Mouse (Mus musculus) forebrain, embryonic 16.5 days (tissue): Measurements from ENCODE around the gene Luzp1. TPM values are rescaled to one million over a fixed set of nuclear protein-coding genes. Genes with fewer than 3 reads are reported as not detected.

Source experiments
- ATAC-seq: fragments of 200-750 bp; cut with Nextera tagmentation; 2 replicates; pipeline ENCODE4 v1.8.0; 2017; ENCODE audit warnings: mild to moderate bottlenecking, moderate library complexity
- H3K27ac ChIP-seq: fragments of 300-500 bp; sonication (generic); 2 replicates; pipeline ENCODE4 v1.5.1; 2014; ENCODE audit warnings: low read length, control low read depth
- H3K27me3 ChIP-seq: fragments of 300-500 bp; sonication (generic); replicated peaks from 2 replicates; pipeline ENCODE4 v1.6.1; 2014; ENCODE audit warnings: low read length; ENCODE audit not compliant: control insufficient read depth, insufficient read depth
- H3K36me3 ChIP-seq: fragments of 300-500 bp; sonication (generic); 2 replicates; pipeline ENCODE4 v1.6.1; 2014; ENCODE audit not compliant: control insufficient read depth, insufficient read depth
- H3K4me1 ChIP-seq: fragments of 300-500 bp; sonication (generic); replicated peaks from 2 replicates; pipeline ENCODE4 v1.6.1; 2014; ENCODE audit warnings: low read length; ENCODE audit not compliant: control insufficient read depth, insufficient read depth
- H3K4me2 ChIP-seq: fragments of 300-500 bp; sonication (generic); 2 replicates; pipeline ENCODE4 v1.6.1; 2014; ENCODE audit warnings: mild to moderate bottlenecking, low read length, control low read depth
- H3K4me3 ChIP-seq: fragments of 300-500 bp; sonication (generic); replicated peaks from 2 replicates; pipeline ENCODE4 v1.5.1; 2014; ENCODE audit warnings: mild to moderate bottlenecking, low read length, control low read depth
- H3K9ac ChIP-seq: fragments of 300-500 bp; sonication (generic); replicated peaks from 2 replicates; pipeline ENCODE4 v1.6.1; 2014; ENCODE audit warnings: low read depth, low read length, control low read depth
- H3K9me3 ChIP-seq: fragments of 300-500 bp; sonication (generic); 2 replicates; pipeline ENCODE4 v1.6.1; 2016; ENCODE audit warnings: low read length; ENCODE audit not compliant: control insufficient read depth
- WGBS: fragments of 180-500 bp; shearing (Covaris S2); extraction: QIAGEN DNeasy Blood & Tissue Kit; methylation state at CpG from one replicate; pipeline ENCODE4 v1.1.7; 2014; 5-methylcytosine and 5-hydroxymethylcytosine counted together
- polyA plus RNA-seq: library from polyadenylated mRNA; unstranded; fragments of >200 nt; fragmentation: Nextera tagmentation; extraction: Ambion mirVana; gene quantifications from 2 replicates; pipeline ENCODE4 v1.2.1, GENCODE M21; 2015

The Luzp1 gene
- polyA plus RNA-seq = 51.5 and 60.3 TPM in 2 replicates

DNA sequence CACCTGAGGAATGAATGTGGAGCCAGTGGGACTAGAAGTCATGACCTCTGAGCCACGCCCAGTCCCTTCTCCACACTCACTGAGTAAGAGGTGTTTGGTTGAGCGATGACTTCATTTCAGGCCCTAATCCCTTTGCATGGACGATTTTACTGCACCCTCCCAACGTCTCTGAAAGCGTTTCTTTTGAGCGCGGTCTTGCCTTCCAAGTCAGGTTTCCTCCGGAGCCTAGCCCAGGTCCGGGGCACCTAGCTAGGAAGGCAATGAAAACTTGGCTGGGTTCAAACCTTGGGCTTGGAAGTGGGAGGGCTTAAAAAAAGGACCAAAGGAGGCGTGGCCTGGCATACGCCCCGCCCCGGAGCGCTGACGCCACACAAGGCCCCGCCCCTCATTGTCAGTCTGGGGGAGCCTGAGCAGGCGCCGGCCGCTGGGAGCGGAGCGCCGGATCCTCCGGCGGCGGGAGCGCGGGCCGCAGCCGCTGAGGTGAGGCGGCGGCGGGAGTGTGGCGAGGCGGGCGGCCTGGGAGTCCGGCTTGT lies at the start of gene Luzp1:
Gene Luzp1 (plus strand): TSS at position 391 of the 533 bp plus-strand sequence.
- peak; percentile 96 for ATAC-seq
- Histone ChIP-seq H3K9me3 (no peaks in the 10 kb centered on the region), H3K27me3 (0 out of 2 replicates have a peak, but pooled peaks cover 2% of the 10 kb centered on the region), H3K27ac (peak within 1 kb of the TSS; percentile 94), H3K4me2 (peak within 1 kb of the TSS; percentile 74), H3K36me3 (no peaks in the 10 kb centered on the region), H3K4me1 (peaks cover 24% of the 10 kb centered on the region), H3K4me3 (peak within 1 kb of the TSS; percentile 91), H3K9ac (peak within 1 kb of the TSS; percentile 85)
- 2% methylated on average over 35 of the region's 36 CpGs for WGBS

DNA sequence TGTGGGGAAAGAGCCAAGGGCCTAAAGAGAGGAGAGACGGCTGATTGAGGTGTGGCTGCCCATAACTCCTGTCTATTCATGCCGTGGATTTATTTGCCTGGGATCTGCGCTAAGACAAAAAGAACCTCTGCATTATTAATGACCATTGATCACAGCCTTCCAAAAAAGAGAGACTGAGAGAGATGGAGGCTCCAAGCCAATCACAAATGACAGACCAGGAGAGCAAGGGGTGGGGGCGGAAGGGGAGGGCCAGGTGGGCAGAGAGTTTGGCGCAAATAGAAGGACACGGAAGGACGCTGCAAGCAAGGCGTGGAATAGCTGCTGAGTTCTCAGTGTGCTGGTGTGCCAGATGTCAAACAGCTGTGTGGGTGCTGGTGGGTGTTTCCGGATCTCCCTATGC lies 46.3 kb upstream of the Luzp1 start, which contains the start of gene Htr1d:
Gene Htr1d (plus strand): TSS at position 301 of the 400 bp plus-strand sequence.
- Histone ChIP-seq H3K9me3 (no peaks in the 10 kb centered on the region), H3K36me3 (no peaks in the 10 kb centered on the region), H3K4me1 (peaks cover 11% of the 10 kb centered on the region), H3K4me3 (peak within 1 kb of the TSS; percentile 53), H3K4me2 (peak within 1 kb of the TSS; percentile 87), H3K9ac (peak within 1 kb of the TSS; percentile 67), H3K27ac (no peak within 1 kb of the TSS), H3K27me3 (peaks cover 30% of the 10 kb centered on the region)
- no peak for ATAC-seq
- 74% methylated on average over 9 of the region's 9 CpGs for WGBS

DNA sequence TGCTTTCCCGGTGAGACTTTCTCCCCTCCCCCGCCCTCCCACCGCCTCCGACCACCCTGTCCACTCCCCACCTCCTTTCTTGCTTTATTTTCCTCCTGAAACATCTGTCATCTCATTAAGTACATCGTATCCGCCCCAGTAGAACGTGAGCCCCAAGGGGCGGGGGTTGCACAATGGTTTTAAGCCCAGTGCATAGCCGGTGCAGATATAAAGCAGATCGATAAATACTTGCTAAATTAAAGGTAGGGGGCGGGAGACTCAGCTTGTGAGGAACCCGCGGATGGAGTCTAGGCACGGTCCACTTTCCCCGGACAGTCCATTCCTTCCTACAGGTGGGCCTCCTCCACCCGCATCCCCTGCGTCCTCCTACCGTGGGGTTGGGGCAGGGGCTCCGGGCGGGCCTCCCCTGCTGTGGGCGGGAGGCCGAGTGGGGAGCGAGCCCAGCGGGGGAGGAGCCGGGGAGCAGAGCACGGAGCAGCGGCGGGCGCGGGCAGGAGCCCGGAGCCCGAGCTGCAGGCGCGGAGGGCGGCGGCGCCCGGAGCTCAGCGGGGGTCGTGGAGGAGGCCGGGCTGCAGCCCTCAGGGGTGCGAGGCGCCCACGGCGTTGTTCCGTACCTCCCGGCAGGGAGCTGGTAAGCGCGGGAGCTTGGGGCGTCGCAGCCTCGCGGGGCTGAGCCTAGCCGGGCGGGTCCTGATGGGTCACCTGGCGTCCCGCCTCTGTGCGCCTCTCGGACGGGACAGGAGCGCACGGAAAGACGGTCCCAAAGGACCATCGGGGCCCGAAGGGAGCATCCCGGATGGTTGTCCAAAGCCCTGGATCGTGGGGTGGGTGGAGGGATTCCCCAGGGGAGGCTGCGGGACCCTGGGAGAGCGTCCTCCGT lies 45.2 kb upstream of the Luzp1 start:
- peaks cover 30% of the 10 kb centered on the region for H3K27me3 ChIP-seq
- 2% methylated on average over 62 of the region's 70 CpGs for WGBS
- H3K9ac ChIP-seq = peak overlapping the region; percentile 67
- no peak overlapping the region for H3K27ac ChIP-seq
- ATAC-seq = peak; percentile 20; the same call in 1 of the 2 replicates
- H3K4me1 ChIP-seq = peaks cover 11% of the 10 kb centered on the region
- peak overlapping the region; percentile 53 for H3K4me3 ChIP-seq
- H3K4me2 ChIP-seq = peak overlapping the region; percentile 87
- no peaks in the 10 kb centered on the region for H3K9me3 ChIP-seq
- H3K36me3 ChIP-seq = no peaks in the 10 kb centered on the region

DNA sequence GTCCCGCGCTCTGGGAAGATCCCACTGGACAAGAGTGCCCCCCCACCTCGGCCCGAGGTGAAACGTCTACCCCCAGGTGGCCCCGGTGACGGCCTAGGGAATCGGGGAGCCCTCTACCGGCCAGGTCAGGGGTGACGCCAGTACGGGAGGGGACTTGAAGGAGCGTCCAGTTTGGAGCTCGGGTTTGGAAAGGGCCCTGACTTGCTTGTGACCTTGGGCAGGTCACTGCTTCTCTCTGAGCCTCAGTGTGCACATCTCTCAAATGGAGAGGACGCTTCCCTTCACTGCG lies 44.6 kb upstream of the Luzp1 start:
- peak overlapping the region; percentile 53 for H3K4me3 ChIP-seq
- H3K4me2 ChIP-seq = peak overlapping the region; percentile 87
- no peak for ATAC-seq
- H3K9me3 ChIP-seq = no peaks in the 10 kb centered on the region
- H3K36me3 ChIP-seq = no peaks in the 10 kb centered on the region
- WGBS = 5% methylated on average over 15 of the region's 15 CpGs
- peaks cover 11% of the 10 kb centered on the region for H3K4me1 ChIP-seq
- H3K27ac ChIP-seq = no peak overlapping the region
- peaks cover 30% of the 10 kb centered on the region for H3K27me3 ChIP-seq
- H3K9ac ChIP-seq = peak overlapping the region; percentile 67; the same call in 1 of the 2 replicates

DNA sequence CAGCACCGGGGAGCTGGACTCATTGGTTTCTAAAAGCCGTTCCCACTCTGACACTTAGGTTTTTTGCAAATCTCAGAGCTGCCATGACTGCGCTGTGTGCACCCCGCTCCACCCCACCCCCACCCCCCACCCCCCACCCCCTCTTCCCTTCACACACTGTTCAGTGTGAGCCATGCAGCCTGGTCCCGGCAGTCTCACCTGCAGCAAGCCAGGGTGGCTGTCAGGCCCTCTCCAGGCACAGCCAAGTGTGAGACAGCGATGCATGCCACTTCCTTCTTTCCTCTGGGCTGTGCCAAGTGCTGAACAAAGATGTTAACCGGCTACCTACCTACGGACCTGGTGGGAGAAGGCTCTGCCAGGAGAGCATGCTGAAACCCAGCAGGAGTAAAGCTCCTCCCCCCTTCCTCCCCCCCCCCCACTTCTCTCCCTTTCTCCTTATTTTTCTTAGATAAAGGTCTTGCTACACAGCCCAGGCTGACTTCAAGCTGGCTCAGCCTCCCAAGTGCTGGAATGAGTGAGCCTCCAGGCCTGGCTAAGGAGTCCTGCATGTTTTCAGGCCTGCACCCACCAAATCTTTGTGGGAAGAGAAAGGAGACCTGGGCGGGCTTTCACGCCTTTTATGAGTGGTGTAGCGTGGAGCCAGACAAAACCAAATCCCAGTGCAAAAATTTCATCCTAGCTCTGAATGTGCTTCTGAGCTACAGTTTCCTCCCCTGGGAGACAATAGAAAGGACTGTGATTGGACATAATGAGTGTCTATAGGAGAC lies 38.8 kb upstream of the Luzp1 start:
- 25% methylated on average over 11 of the region's 11 CpGs for WGBS
- ATAC-seq = peak; percentile 55
- Histone ChIP-seq H3K4me3 (no peak overlapping the region), H3K4me1 (peaks cover 10% of the 10 kb centered on the region), H3K9me3 (no peaks in the 10 kb centered on the region), H3K4me2 (no peak overlapping the region), H3K27me3 (peaks cover 6% of the 10 kb centered on the region; the same call in 1 of the 2 replicates), H3K36me3 (no peaks in the 10 kb centered on the region), H3K27ac (no peak overlapping the region), H3K9ac (no peak overlapping the region)

DNA sequence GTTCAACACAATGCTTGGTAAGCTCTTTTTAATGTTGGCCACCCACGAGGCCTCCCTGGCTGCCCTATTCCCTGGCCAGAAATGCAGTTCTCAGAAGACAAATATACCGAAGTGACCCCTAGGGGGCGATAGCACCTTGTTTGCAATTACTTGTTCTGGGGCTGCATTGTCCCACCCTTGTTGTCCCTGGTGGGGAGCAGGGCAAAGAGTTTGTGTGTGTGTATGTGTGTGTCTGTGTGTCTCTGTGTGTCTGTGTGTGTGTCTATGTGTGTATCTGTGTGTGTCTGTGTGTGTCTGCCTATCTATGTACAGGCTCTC lies 38.2 kb upstream of the Luzp1 start:
- Histone ChIP-seq H3K4me3 (no peak overlapping the region), H3K27me3 (peaks cover under 1% of the 10 kb centered on the region; the same call in 1 of the 2 replicates), H3K27ac (no peak overlapping the region), H3K9ac (no peak overlapping the region), H3K4me1 (peaks cover 10% of the 10 kb centered on the region), H3K36me3 (no peaks in the 10 kb centered on the region), H3K4me2 (no peak overlapping the region), H3K9me3 (no peaks in the 10 kb centered on the region)
- ATAC-seq = peak; percentile 40; the same call in 1 of the 2 replicates
- 1% methylated on average over 3 of the region's 3 CpGs for WGBS

DNA sequence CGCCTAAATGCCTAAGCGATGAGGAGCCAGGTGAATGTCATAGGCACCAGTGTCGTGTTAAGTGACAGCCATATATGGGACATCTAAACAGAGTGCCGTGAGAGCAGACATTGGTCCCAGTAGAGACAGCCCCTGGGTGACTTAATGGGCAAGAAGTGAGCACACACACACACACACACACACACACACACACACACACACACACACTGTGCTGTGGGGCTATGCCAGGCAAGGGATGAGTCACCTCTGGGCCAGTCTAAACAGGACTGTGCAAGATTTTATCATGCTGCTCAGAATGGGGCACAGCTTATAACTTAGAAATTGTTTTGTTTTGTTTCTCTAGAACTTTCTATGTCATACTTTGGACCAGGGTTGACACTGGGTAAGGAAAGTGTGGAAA lies 35.5 kb upstream of the Luzp1 start:
- Histone ChIP-seq H3K4me1 (peaks cover 10% of the 10 kb centered on the region), H3K36me3 (no peaks in the 10 kb centered on the region), H3K9ac (no peak overlapping the region), H3K9me3 (no peaks in the 10 kb centered on the region), H3K27me3 (no peaks in the 10 kb centered on the region), H3K4me3 (no peak overlapping the region), H3K27ac (no peak overlapping the region), H3K4me2 (no peak overlapping the region)
- WGBS = 94% methylated on average over 4 of the region's 4 CpGs
- no peak for ATAC-seq

DNA sequence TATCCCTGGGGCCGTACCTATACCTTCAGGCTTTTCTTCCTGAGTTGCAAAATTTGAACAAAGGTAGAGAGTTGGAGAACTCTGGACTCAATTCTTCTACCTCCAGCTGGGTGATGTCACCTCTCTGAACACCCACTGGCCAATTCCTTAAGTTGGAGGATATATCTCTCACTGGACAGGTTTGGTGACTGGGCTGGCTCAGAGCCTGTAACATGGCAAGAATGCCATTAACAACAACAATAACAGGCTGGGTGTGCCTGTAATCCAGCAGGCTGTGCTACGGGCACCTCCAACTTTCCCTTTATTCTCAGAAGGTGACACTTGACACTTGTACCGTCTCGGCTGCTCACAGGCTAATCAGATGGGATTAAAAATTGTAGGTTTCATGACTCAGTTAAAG lies 30.5 kb upstream of the Luzp1 start:
- H3K4me3 ChIP-seq = no peak overlapping the region
- no peaks in the 10 kb centered on the region for H3K9me3 ChIP-seq
- no peak overlapping the region for H3K9ac ChIP-seq
- WGBS = 43% methylated on average over 4 of the region's 4 CpGs
- no peak overlapping the region for H3K27ac ChIP-seq
- no peaks in the 10 kb centered on the region for H3K4me1 ChIP-seq
- ATAC-seq = no peak
- H3K27me3 ChIP-seq = no peaks in the 10 kb centered on the region
- H3K4me2 ChIP-seq = no peak overlapping the region
- H3K36me3 ChIP-seq = no peaks in the 10 kb centered on the region

DNA sequence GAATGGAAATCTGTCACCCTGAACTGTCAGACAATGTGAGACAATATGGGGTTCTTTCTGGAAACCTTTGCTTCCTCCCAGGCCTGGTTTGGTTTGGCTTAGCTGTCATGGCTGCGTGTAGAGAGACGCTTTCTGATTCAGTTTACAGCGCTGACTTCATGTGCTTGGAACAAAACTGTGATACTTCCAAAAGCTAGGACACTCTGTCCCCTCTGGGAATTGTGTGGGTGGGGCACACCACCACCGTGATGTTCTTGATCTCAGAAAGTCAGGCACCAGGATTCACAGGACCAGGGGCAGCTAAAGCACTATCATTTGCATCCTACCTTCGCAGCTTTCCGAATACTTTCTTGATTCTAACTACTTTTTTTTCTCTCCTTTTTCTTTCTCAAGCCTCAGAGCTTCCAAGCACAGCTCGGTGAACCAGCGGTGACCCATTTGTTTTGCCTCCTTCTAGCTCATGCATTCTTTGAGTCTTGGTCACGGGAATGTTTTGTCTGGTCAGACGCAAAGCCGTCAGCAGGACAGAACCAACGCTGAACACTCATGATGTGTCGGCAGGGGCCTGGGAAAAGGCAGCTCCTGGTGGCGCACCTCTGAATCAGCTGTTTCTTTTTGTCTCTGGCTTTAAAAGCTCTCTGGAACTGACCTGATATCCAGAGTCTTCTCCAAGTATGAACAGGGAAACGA lies 28.1 kb upstream of the Luzp1 start:
- no peak for ATAC-seq
- Histone ChIP-seq H3K4me3 (no peak overlapping the region), H3K36me3 (no peaks in the 10 kb centered on the region), H3K9me3 (no peaks in the 10 kb centered on the region), H3K27ac (no peak overlapping the region), H3K27me3 (no peaks in the 10 kb centered on the region), H3K9ac (no peak overlapping the region), H3K4me1 (no peaks in the 10 kb centered on the region), H3K4me2 (no peak overlapping the region)
- WGBS = 69% methylated on average over 15 of the region's 15 CpGs
